30 mouse cellular contexts compared by ENCODE assay signal in the genomic region with DNA sequence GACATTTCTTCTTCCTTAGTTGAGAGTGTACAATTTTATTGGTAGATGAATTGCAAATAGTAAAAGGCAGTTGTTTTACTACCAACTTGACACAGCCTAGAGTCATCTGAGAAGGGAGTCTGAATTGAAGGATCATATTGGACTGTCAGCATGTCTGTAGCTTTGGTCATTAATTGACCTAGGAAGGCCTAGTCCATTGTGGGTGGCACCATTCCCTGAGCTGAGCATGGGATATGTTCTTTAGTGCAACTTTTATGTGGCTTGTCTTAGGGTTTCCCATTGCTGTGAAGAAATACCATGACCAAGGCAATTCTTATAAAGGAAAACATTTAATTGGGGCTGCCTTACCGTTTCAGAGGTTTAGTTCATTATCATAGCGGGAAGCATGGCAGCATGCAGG.
"Had no signal": no experiment of that assay in that cellular context is flagged by ENCODE, and none has a peak within 500 bp of the region (broad histone marks: within the 10 kb centered on the region; RNA-seq: fewer than 3 reads in every experiment).

No protein-coding gene starts in this region.

- ATAC-seq: hindbrain, embryonic 16.5 days; hindbrain, postnatal 0 days; inflammation-experienced regulatory T-cells, adult 6 months; intestine, embryonic 15.5 days; intestine, embryonic 16.5 days; intestine, postnatal 0 days had no signal

- H3K4me2 ChIP-seq: heart, embryonic 11.5 days; heart, embryonic 12.5 days; heart, embryonic 13.5 days; heart, embryonic 15.5 days; hindbrain, embryonic 12.5 days; hindbrain, embryonic 13.5 days; hindbrain, embryonic 14.5 days; hindbrain, embryonic 15.5 days; intestine, embryonic 15.5 days; kidney, embryonic 15.5 days had no signal

- H3K4me3 ChIP-seq: heart, adult 2 months; heart, embryonic 10.5 days; heart, embryonic 12.5 days; heart, embryonic 13.5 days; heart, embryonic 15.5 days; hindbrain, embryonic 10.5 days; hindbrain, embryonic 12.5 days; hindbrain, embryonic 13.5 days; hindbrain, embryonic 15.5 days; intestine, embryonic 15.5 days; kidney, embryonic 15.5 days; layer of hippocampus, adult 2 months; left cerebral cortex, adult 2 months had no signal

- H3K27ac ChIP-seq: heart, adult 2 months; heart, embryonic 10.5 days; heart, embryonic 13.5 days; heart, embryonic 15.5 days; hindbrain, embryonic 10.5 days; hindbrain, embryonic 12.5 days; hindbrain, embryonic 13.5 days; hindbrain, embryonic 14.5 days; hindbrain, embryonic 15.5 days; hindbrain, postnatal 0 days; intestine, embryonic 15.5 days; kidney, embryonic 15.5 days; kidney, postnatal 0 days; layer of hippocampus, adult 2 months; left cerebral cortex, adult 2 months had no signal

- H3K4me1 ChIP-seq: heart, embryonic 12.5 days; hindbrain, embryonic 10.5 days; hindbrain, embryonic 12.5 days; hindbrain, embryonic 13.5 days; hindbrain, embryonic 15.5 days; intestine, embryonic 15.5 days; kidney, embryonic 15.5 days had no signal

- DNase-seq: heart, adult 2 months; heart, postnatal 10 days; heart, postnatal 14 days; heart, postnatal 36 days; heart, postnatal 4 days; kidney, adult 18-20 months; kidney, postnatal 10 days; kidney, postnatal 14 days; layer of hippocampus, adult 9-11 months; layer of hippocampus, postnatal 36 days had no signal

- H3K27me3 ChIP-seq: heart, embryonic 12.5 days; heart, embryonic 13.5 days; heart, embryonic 15.5 days; hindbrain, embryonic 12.5 days; hindbrain, embryonic 13.5 days; hindbrain, embryonic 15.5 days; intestine, embryonic 15.5 days; kidney, embryonic 15.5 days had no signal

- H3K36me3 ChIP-seq: heart, embryonic 10.5 days; heart, embryonic 15.5 days; hindbrain, embryonic 10.5 days; hindbrain, embryonic 12.5 days; hindbrain, embryonic 13.5 days; hindbrain, embryonic 15.5 days; intestine, embryonic 15.5 days; kidney, embryonic 15.5 days had no signal

- H3K9me3 ChIP-seq: heart, embryonic 10.5 days; heart, embryonic 12.5 days; heart, embryonic 13.5 days; heart, embryonic 15.5 days; hindbrain, embryonic 10.5 days; hindbrain, embryonic 12.5 days; hindbrain, embryonic 13.5 days; hindbrain, embryonic 15.5 days; intestine, embryonic 15.5 days; kidney, embryonic 15.5 days had no signal

- H3K9ac ChIP-seq: heart, embryonic 12.5 days; heart, embryonic 13.5 days; heart, embryonic 15.5 days; hindbrain, embryonic 12.5 days; hindbrain, embryonic 13.5 days; hindbrain, embryonic 14.5 days; hindbrain, embryonic 15.5 days; intestine, embryonic 15.5 days; kidney, embryonic 15.5 days had no signal
